Mouse (Mus musculus) brain, adult 2 months (tissue): ENCODE measurements around the gene Nkx2-2.
"Not testable (repeated sequence)": the region's sequence is repeated elsewhere in the genome, so short reads cannot be mapped to it uniquely, and the experiment has no call there.

Experiments
- DNase-seq: peaks from one replicate; pipeline ENCODE4 v3.0.0; 2011; ENCODE audit warnings: low read depth, low spot score

Nkx2-2 gene

GRCm38 (mm10) chr2:147181926-147182708 is 11.9 kb downstream of the Nkx2-2 start:
- DNase-seq, result no peak

DNA sequence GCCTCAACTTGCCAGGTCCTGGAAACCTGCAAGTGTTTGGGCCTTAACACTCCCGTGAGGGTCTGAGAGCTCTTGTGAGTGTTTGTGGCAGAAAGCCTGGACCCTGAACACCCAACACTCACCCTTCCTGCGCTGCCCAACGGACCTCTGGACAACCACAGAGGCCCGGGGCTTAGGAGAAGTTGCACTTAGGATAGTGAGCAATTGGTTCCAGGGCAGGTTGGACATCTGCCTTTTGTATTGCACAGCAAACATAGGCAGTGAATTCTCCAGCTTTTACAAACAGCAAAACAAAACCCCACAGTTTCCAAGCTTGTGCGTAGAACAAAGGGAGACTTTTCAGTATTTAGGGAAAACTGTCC is 12.8 kb downstream of the Nkx2-2 start:
- peak; percentile 56 for DNase-seq

GRCm38 (mm10) chr2:147180649-147181303 is 13.3 kb downstream of the Nkx2-2 start:
- peak; percentile 94 for DNase-seq

GRCm38 (mm10) chr2:147178091-147179059 is 15.7 kb downstream of the Nkx2-2 start:
- DNase-seq, result peak; percentile 80

DNA sequence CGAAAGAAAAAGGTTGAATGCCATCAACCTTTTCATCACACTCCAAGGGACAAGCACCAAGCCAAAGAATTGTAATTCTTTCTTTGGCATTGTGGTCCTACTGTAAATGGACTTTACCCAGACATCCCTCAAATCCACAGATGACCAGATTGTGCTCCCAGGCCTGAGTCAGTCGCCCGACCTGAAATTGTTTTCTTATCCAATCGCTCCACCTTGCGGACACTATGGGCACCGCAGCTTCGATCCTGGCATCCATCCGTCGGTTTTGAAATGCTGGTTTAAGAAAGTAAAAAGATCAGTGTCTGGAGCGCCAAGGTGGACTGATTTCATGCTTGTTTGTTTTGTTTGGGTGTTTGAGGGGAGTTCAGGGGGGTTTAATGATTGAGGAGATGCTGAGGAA is 16.4 kb downstream of the Nkx2-2 start:
- DNase-seq, result peak; percentile 86

DNA sequence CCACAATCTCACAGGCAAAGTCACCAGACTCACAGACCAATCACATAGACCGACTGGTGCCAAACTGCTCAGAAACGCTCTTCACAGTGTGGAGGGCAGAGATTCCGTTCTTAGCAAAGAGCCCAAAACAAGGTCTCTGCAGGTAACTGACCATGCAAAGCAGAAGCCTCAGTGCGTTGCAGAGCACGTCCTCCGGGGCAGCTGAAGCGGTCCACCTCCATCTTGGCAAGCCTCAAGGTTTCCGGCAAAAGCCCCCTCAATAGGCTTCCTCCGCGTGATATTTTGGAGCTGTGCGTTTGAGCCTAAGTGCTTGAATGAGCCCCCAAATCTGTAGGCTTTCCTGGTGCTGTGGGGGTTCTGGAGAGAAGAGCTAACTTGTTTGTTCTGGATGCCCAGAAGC is 18.7 kb downstream of the Nkx2-2 start:
- no peak for DNase-seq

- DNase-seq, result no peak
Measured at GRCm38 (mm10) chr2:147173751-147174150, 20.3 kb downstream of the Nkx2-2 start.

GRCm38 (mm10) chr2:147170538-147170937 is 23.5 kb downstream of the Nkx2-2 start:
- DNase-seq, result not testable (repeated sequence)

DNA sequence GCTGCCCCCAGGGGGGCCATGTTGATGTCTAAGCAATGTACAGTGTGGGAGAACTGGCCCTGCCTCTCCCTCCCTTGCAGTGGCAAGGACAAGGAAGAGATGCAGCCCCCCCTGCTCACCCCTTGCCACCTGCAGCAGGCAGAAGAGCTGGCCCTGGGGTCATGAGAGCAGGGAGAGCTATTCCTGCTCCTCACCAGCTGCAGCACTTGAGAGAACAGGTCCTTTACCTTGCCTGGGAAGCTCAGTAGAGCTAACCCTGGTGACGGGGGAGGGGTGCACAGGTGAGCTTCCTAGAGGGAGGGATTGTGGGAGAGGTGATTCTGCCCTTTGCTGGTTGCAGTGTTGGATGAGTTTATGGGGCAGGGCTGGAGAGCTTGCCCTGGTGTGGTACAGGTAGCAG is 28.2 kb downstream of the Nkx2-2 start:
- DNase-seq, result no peak

DNA sequence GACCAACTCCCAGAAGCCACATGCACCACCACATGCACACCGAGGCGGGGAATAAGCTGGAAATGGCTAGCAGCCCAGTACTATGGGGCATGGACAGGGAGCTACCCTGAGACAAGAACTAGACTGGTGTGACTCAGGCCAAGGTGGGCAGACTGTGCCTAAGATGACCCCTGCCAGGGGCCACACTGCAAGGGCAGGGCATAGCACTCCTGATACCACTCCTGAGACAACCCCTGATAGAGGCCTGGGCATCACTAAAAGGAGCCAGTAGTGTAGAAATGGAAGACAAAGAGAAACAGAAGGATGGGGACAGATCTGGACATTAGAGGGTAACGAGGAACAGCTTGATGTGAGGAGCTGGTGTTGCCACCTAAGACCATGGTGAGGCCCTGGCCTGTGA is 28.7 kb downstream of the Nkx2-2 start:
- no peak for DNase-seq

GRCm38 (mm10) chr2:147152543-147152942 is 41.5 kb downstream of the Nkx2-2 start:
- DNase-seq, result no peak
